Mouse (Mus musculus): ENCODE results near the gene Znhit6. TPM values are rescaled to one million over a fixed set of nuclear protein-coding genes. Genes with fewer than 3 reads are reported as not detected.

Znhit6 gene
- polyA plus RNA-seq, 1 experiment from 2014 or later = 55.9 TPM

DNA sequence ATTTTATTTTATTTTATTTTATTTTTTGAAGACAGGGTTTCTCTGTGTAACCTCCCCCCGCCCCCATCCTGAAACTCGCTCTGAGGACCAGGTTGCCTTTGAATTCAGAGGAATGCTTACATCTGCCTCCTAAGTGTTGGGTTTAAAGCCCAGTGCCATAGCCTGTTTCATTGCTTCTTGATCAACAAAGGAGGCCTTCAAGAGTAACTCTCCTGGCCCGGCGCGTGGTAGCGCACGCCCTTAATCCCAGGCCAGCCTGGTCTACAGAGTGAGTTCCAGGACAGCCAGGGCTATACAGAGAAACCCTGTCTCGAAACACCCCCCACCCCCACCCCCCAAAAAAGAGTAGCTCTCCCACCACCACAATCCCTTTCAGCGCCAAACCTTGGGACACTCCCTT, 78.0 kb downstream of the Znhit6 start:
- in situ Hi-C loops (cut with MboI; ENCODE audit: low pct_unique_long_range_greater_than_20kb) = loop anchor here (5.0 kb wide), 1 partner anchor 248 kb away; no protein-coding TSS in a partner anchor
- no peaks in the 10 kb centered on the region for H3K27me3 ChIP-seq
- POLR2A ChIA-PET = interaction anchor here (0.6 to 1.1 kb wide), 2 partner anchors 9 to 191 kb away, joined by 3 to 5 read pairs; no protein-coding TSS in a partner anchor
- ATAC-seq = no peak
- DNase-seq (ENCODE audit: low read depth, low spot score) = no peak
- no peak for TF ChIP-seq CTCF (IDR thresholded peaks at IDR 0.05)
- CTCF ChIA-PET = interaction anchor here (0.7 kb wide), 1 partner anchor 9 kb away, joined by 3 read pairs; no protein-coding TSS in a partner anchor

Other genes with a start within 250 kb of the Znhit6 start
- gene Ccn1, start 73.8 kb downstream of the Znhit6 start, polyA plus RNA-seq (2021) = 1,216 TPM
- gene Ddah1, start 182.5 kb downstream of the Znhit6 start, polyA plus RNA-seq (2021) = 138 TPM

Measured in Patski (cell line).